Mouse (Mus musculus) intestine, embryonic 14.5 days (tissue): ENCODE results near the gene Abcc12. TPM values are rescaled to one million over a fixed set of nuclear protein-coding genes. Genes with fewer than 3 reads are reported as not detected.

Source experiments
- ATAC-seq: fragments of 200-750 bp; cut with Nextera tagmentation; replicated peaks from 2 replicates; pipeline ENCODE4 v1.8.0; 2017; ENCODE audit warnings: low read depth, moderate number of reproducible peaks, moderate TSS enrichment, moderate library complexity; ENCODE audit not compliant: low FRiP score, low TSS enrichment
- DNase-seq: peaks from one replicate; pipeline ENCODE4 v3.0.0-alpha.2; 2018; ENCODE audit warnings: low spot score
- H3K27ac ChIP-seq: fragments of 300-500 bp; sonication (generic); 2 replicates; pipeline ENCODE4 v1.5.1; 2014; ENCODE audit warnings: low read depth, mild to moderate bottlenecking, control low read depth
- H3K27me3 ChIP-seq: fragments of 300-500 bp; sonication (generic); replicated peaks from 2 replicates; pipeline ENCODE4 v1.6.1; 2014; ENCODE audit warnings: low read length, control low read depth; ENCODE audit not compliant: control insufficient read depth, insufficient read depth
- H3K36me3 ChIP-seq: fragments of 300-500 bp; sonication (generic); 2 replicates; pipeline ENCODE4 v1.6.1; 2014; ENCODE audit warnings: low read length, control low read depth; ENCODE audit not compliant: control insufficient read depth, insufficient read depth
- H3K4me1 ChIP-seq: fragments of 300-500 bp; sonication (generic); replicated peaks from 2 replicates; pipeline ENCODE4 v1.6.1; 2014; ENCODE audit warnings: low read length, control low read depth, mixed read lengths; ENCODE audit not compliant: control insufficient read depth, insufficient read depth
- H3K4me2 ChIP-seq: fragments of 300-500 bp; sonication (generic); 2 replicates; pipeline ENCODE4 v1.6.1; 2014; ENCODE audit warnings: low read length
- H3K4me3 ChIP-seq: fragments of 300-500 bp; sonication (generic); 2 replicates; pipeline ENCODE4 v1.5.1; 2014; ENCODE audit warnings: low read depth, low read length, control low read depth, mixed read lengths
- H3K9ac ChIP-seq: fragments of 300-500 bp; sonication (generic); 2 replicates; pipeline ENCODE4 v1.6.1; 2014; ENCODE audit warnings: mild to moderate bottlenecking, low read length
- H3K9me3 ChIP-seq: fragments of 300-500 bp; sonication (generic); 2 replicates; pipeline ENCODE4 v1.6.1; 2016; ENCODE audit warnings: low read length, control low read depth; ENCODE audit not compliant: control insufficient read depth
- WGBS: fragments of 180-500 bp; shearing (Covaris S2); extraction: QIAGEN DNeasy Blood & Tissue Kit; methylation state at CpG from one replicate; pipeline ENCODE4 v1.1.7; 2014; 5-methylcytosine and 5-hydroxymethylcytosine counted together
- polyA plus RNA-seq: library from polyadenylated mRNA; unstranded; fragments of >200 nt; fragmentation: Nextera tagmentation; extraction: Ambion mirVana; gene quantifications from 2 replicates; pipeline ENCODE4 v1.2.1, GENCODE M21; 2014

The Abcc12 gene
- polyA plus RNA-seq, 1 experiment from 2014 or later, result 0.19 TPM

DNA sequence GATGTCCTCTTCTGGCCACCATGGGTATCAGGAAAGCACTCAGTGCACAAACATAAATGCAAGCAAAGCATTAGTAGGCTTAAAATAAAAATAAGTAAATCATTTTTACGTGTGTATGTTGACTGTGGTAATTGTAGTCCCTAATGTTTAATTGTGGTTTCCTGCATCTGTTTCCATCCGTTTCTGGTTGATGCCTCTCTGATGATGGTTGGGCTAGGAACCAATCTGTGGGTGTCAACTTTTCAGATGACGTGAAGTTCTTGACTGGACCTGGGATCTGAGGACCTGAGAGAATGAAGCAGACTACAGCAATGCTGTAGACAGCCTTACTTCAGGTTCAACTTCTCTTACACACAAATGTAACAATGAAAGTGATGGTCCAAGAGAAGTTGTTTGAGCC is 24.2 kb upstream of the Abcc12 start:
- Histone ChIP-seq H3K36me3 (no peaks in the 10 kb centered on the region), H3K4me1 (no peaks in the 10 kb centered on the region), H3K9ac (no peak overlapping the region), H3K27ac (no peak overlapping the region), H3K9me3 (no peaks in the 10 kb centered on the region), H3K4me2 (no peak overlapping the region), H3K4me3 (no peak overlapping the region), H3K27me3 (no peaks in the 10 kb centered on the region)
- ATAC-seq (no peak), DNase-seq (no peak)
- WGBS, result 76% methylated on average over 3 of the region's 3 CpGs

DNA sequence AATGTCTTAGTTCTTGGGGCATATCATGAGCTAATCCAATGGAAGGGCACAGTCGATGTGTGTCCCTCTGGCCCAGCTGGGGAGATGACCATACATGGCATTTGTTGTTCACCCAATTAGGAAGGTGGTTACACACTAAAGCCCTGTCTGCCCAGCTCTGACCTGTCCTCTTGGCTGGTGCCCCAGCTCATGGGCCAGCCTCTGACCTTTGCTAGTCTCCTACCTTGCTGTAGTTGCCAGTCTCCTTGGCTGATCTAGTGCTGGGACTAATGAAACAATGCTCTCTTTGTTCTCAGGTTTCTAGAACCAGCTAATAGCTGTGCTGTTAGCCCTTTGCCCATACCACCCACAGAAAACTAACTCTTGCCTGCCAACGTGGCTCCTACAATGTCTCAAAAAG is 22.7 kb upstream of the Abcc12 start:
- H3K9ac ChIP-seq, result no peak overlapping the region
- no peaks in the 10 kb centered on the region for H3K36me3 ChIP-seq
- H3K9me3 ChIP-seq, result no peaks in the 10 kb centered on the region
- no peak overlapping the region for H3K27ac ChIP-seq
- no peak overlapping the region for H3K4me3 ChIP-seq
- 55% methylated on average over 2 of the region's 2 CpGs for WGBS
- no peak overlapping the region for H3K4me2 ChIP-seq
- no peaks in the 10 kb centered on the region for H3K27me3 ChIP-seq
- H3K4me1 ChIP-seq, result no peaks in the 10 kb centered on the region
- ATAC-seq (no peak), DNase-seq (no peak)

DNA sequence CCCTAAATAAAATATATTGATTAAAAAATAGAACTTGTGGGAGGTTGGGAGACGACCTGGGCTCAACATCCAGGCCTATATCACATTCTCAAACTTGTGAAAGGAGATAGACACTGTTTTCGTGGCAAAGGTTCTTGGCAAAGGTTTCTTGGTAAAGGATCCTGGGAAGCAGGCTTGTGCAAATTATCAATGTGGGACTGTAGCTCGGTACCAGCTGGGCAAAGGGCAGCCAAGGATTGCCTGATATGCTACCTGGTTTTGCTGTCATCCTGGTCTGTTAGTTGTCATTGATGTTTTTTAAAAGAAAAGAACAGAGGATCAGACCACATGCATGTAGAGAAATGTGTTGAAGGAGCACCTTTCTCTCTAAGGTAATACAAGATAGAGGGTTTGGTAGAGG is 19.8 kb upstream of the Abcc12 start:
- WGBS, result 83% methylated on average over 3 of the region's 3 CpGs

DNA sequence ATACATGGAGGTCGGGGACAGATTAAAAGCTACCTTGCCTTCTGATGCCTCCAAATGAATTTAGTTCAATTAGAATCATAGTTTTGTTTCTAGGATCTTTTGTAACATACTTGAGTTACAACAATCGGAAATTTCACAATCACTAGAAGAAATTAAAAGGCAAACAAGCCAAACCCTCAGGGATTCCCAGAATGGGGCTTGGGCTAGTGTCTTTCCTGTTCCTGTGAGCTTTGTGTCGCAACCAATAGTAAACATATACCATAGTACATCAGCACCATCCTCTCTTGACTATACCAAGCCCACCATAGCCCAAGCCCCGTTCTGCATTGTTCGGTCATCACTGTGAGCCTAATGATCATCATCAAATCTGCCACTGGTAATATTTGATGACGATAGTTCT is 18.8 kb upstream of the Abcc12 start:
- no peaks in the 10 kb centered on the region for H3K36me3 ChIP-seq
- H3K9me3 ChIP-seq, result no peaks in the 10 kb centered on the region
- no peaks in the 10 kb centered on the region for H3K27me3 ChIP-seq
- no peaks in the 10 kb centered on the region for H3K4me1 ChIP-seq
- H3K4me2 ChIP-seq, result no peak overlapping the region
- no peak for ATAC-seq
- no peak overlapping the region for H3K9ac ChIP-seq
- no peak for DNase-seq
- no peak overlapping the region for H3K27ac ChIP-seq
- WGBS, result 88% methylated on average over 6 of the region's 6 CpGs
- H3K4me3 ChIP-seq, result no peak overlapping the region

More for the DNA sequence above, 19.8 kb upstream of the Abcc12 start:
- Histone ChIP-seq H3K27ac (no peak overlapping the region), H3K4me3 (no peak overlapping the region), H3K9ac (no peak overlapping the region), H3K4me1 (no peaks in the 10 kb centered on the region), H3K27me3 (no peaks in the 10 kb centered on the region), H3K36me3 (no peaks in the 10 kb centered on the region), H3K4me2 (no peak overlapping the region), H3K9me3 (no peaks in the 10 kb centered on the region)
- no peak for ATAC-seq
- no peak for DNase-seq

DNA sequence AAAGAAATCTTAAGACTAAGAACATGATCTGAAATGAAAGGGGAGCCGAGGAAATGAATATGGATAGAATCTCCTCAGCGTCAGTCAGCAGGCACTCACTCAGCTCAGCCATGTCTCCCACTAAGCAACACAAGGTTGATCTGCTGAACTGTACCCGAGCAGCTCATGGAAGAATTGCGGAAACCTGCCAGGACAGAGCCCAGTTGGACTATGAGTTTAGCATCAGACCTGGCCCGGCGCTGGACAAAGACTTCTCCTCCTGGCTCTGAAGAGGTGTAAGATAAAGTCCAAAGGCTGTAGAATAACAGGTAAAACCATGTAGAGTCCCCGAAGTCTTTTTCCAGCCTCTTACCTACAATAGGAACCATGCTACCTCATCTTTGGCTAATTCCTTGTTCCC is 17.2 kb upstream of the Abcc12 start:
- no peaks in the 10 kb centered on the region for H3K9me3 ChIP-seq
- no peak overlapping the region for H3K4me2 ChIP-seq
- no peak overlapping the region for H3K27ac ChIP-seq
- 87% methylated on average over 7 of the region's 7 CpGs for WGBS
- H3K27me3 ChIP-seq, result no peaks in the 10 kb centered on the region
- no peak for DNase-seq
- no peak overlapping the region for H3K4me3 ChIP-seq
- no peak for ATAC-seq
- H3K36me3 ChIP-seq, result no peaks in the 10 kb centered on the region
- H3K4me1 ChIP-seq, result no peaks in the 10 kb centered on the region
- no peak overlapping the region for H3K9ac ChIP-seq

DNA sequence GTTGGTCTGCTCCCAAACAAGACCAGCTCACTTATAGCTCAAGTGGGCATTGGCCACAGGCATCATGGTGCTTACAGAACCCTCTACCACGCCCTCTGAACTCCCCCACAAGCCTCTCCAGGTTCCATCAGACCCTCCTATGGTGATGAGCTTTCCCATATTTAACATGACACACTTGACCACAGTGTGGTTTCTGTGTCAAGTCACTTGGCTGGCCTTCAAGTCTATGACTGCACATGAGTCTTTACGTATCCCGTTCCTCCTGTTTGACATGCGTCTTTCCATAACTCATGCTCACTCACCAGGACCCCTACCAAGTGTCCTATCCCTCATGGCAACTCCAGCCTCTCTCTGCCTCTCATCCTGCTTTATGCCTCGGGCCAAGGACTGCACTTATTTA is 15.2 kb upstream of the Abcc12 start:
- Histone ChIP-seq H3K9ac (no peak overlapping the region), H3K4me2 (no peak overlapping the region), H3K9me3 (no peaks in the 10 kb centered on the region), H3K27me3 (no peaks in the 10 kb centered on the region), H3K4me1 (no peaks in the 10 kb centered on the region), H3K27ac (no peak overlapping the region), H3K36me3 (no peaks in the 10 kb centered on the region), H3K4me3 (no peak overlapping the region)
- DNase-seq (no peak), ATAC-seq (no peak)
- 83% methylated on average over 5 of the region's 5 CpGs for WGBS

DNA sequence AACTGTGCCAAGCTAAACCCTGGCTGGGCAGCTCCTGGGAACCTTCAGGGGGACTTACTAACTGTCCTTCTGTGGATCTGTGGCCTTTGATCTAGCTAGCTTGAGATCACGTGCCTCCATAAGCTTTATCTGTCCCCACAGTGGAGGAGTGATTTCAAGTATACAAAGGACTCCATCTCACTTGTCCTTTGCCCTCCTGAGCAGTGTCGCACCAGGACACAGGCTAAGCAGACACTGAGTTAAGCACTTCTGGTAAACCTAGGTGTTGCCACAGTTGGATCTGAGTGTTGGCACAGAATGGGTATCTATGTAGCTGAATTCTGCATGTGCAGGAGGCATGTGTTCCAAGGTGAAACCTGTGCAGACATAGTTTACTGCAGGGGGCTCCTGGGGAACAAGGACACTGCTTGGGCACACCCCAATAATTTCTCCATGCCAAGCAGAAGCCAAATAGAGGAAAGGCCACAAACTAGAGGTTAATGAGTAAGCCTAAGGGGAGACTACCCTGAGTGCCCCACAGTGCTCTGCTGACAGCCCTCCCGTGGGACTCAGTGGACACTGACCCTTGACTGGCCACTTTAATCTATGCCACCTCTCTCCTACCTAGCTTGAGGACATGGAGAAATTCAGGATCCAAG is 13.8 kb upstream of the Abcc12 start:
- no peak overlapping the region for H3K27ac ChIP-seq

DNA sequence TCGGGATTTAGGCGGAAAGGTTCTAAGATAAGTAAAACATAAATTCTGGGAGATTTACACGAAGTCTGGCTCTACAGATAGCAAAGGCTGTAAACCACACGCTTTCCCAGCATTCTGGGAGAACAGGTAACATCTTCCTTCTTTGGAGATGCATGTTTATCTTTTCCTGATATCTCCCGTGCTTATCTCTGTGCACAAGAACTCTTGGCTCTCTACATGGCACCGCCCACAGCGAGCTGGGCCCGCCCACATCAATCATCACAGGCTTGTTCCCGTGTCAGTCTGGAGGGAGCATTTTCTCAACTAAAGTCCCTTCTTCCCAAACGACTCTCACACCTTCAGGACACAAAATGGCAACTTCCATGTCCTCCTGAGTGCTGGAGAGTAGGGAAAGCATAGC is 12.6 kb upstream of the Abcc12 start:
- no peak for ATAC-seq

More for the DNA sequence above, 13.8 kb upstream of the Abcc12 start:
- Histone ChIP-seq H3K36me3 (no peaks in the 10 kb centered on the region), H3K4me3 (no peak overlapping the region), H3K9me3 (no peaks in the 10 kb centered on the region), H3K4me1 (no peaks in the 10 kb centered on the region), H3K9ac (no peak overlapping the region), H3K27me3 (no peaks in the 10 kb centered on the region), H3K4me2 (no peak overlapping the region)
- WGBS, result 56% methylated on average over 3 of the region's 3 CpGs
- DNase-seq (no peak), ATAC-seq (no peak)

DNA sequence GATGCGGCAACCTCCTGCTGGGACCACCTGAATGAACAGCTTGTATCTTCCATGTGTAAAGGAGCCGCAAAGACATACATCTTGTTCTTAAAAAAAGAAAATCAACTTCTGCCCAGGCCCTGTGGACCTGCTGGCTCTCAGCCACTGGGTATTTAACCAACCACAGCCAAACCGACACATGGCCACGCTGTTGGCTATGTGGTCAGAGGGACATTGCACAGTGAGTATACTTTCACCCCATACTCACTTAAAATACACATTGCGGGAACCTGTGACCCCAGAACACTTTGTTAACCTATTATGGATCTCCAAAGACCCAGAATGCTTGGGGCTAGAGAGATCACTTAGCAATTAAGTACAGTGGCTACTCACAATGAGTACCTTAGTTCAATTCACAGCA is 7.9 kb upstream of the Abcc12 start:
- Histone ChIP-seq H3K27me3 (no peaks in the 10 kb centered on the region), H3K27ac (no peak overlapping the region), H3K4me2 (no peak overlapping the region), H3K4me3 (no peak overlapping the region), H3K9ac (no peak overlapping the region), H3K36me3 (no peaks in the 10 kb centered on the region), H3K4me1 (no peaks in the 10 kb centered on the region), H3K9me3 (no peaks in the 10 kb centered on the region)
- DNase-seq, result no peak
- 89% methylated on average over 5 of the region's 5 CpGs for WGBS
- ATAC-seq, result no peak

More for the DNA sequence above, 12.6 kb upstream of the Abcc12 start:
- Histone ChIP-seq H3K27me3 (no peaks in the 10 kb centered on the region), H3K9me3 (no peaks in the 10 kb centered on the region), H3K4me3 (no peak overlapping the region), H3K4me2 (no peak overlapping the region), H3K9ac (no peak overlapping the region), H3K27ac (no peak overlapping the region), H3K36me3 (no peaks in the 10 kb centered on the region), H3K4me1 (no peaks in the 10 kb centered on the region)
- DNase-seq, result no peak
- WGBS, result 32% methylated on average over 10 of the region's 10 CpGs
